Mouse (Mus musculus) olfactory bulb, adult 2 months (tissue): ENCODE measurements around the gene Ngb.

ENCODE experiments used
- CTCF ChIP-seq: fragments of 200-500 bp; IDR thresholded peaks from 2 replicates; pipeline ENCODE4 v1.5.1; 2012; ENCODE audit warnings: low read depth, mild to moderate bottlenecking, low read length, moderate library complexity; ENCODE audit not compliant: insufficient read depth
- POLR2A ChIP-seq: fragments of 200-500 bp; IDR thresholded peaks from 2 replicates; pipeline ENCODE4 v1.6.1; 2012; ENCODE audit warnings: mild to moderate bottlenecking, low read depth, low read length, moderate library complexity; ENCODE audit not compliant: insufficient read depth

DNA sequence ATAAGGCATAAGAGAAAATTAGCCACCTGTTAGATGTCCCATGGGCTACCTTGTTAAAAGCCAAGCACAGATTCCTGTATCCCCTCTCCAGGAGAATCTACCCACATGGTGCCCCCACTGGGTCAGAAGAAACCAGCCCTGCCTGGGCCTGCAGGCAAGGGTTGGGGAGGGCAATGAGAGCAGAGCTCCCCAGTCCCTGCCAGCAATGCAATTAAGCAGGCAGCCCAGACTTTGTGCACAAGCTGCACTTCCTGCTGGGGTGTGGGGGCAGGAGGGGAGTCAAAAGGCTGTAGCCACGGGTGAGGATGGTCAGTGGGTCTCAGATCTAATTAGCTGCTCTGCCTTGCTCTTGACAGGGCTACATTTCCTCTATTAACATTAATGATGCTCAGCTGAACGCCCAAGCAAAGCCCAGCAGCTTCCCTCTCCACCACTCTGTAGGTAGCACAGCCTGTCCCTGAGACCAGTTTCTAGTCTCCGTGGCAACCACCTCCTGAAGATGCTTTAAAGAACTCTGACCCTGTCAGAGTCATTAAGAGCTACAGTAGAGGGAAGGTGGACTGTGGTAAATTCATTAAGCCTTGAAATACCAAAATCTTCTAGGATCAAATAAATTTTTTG is 5.1 kb upstream of the Ngb start:
- TF ChIP-seq POLR2A (no peak), CTCF (no peak)
